Mouse (Mus musculus) stomach, embryonic 14.5 days (tissue): Measurements from ENCODE around the gene Wdfy3. TPM values are rescaled to one million over a fixed set of nuclear protein-coding genes. Genes with fewer than 3 reads are reported as not detected.

Source experiments
- ATAC-seq: fragments of 200-750 bp; cut with Nextera tagmentation; 2 replicates; pipeline ENCODE4 v1.8.0; 2017; ENCODE audit warnings: low read depth, moderate TSS enrichment; ENCODE audit not compliant: insufficient number of reproducible peaks, insufficient read depth, low FRiP score
- H3K27ac ChIP-seq: fragments of 300-500 bp; sonication (generic); 2 replicates; pipeline ENCODE4 v1.5.1; 2014; ENCODE audit warnings: mild to moderate bottlenecking, low read length, moderate library complexity, mixed read lengths
- H3K27me3 ChIP-seq: fragments of 300-500 bp; sonication (generic); 2 replicates; pipeline ENCODE4 v1.6.1; 2014; ENCODE audit warnings: low read length, control low read depth, mixed read lengths; ENCODE audit not compliant: control insufficient read depth, insufficient read depth
- H3K36me3 ChIP-seq: fragments of 300-500 bp; sonication (generic); 2 replicates; pipeline ENCODE4 v1.6.1; 2014; ENCODE audit warnings: mild to moderate bottlenecking, control low read depth, low read length, moderate library complexity, mixed read lengths; ENCODE audit not compliant: control insufficient read depth, insufficient read depth
- H3K4me1 ChIP-seq: fragments of 300-500 bp; sonication (generic); 2 replicates; pipeline ENCODE4 v1.6.1; 2014; ENCODE audit warnings: low read length, control low read depth, mixed read lengths; ENCODE audit not compliant: control insufficient read depth, insufficient read depth
- H3K4me2 ChIP-seq: fragments of 300-500 bp; sonication (generic); replicated peaks from 2 replicates; pipeline ENCODE4 v1.6.1; 2014; ENCODE audit warnings: low read depth, low read length, control low read depth
- H3K4me3 ChIP-seq: fragments of 300-500 bp; sonication (generic); 2 replicates; pipeline ENCODE4 v1.5.1; 2014; ENCODE audit warnings: low read depth, low read length, control low read depth
- H3K9ac ChIP-seq: fragments of 300-500 bp; sonication (generic); replicated peaks from 2 replicates; pipeline ENCODE4 v1.6.1; 2014; ENCODE audit warnings: low read depth, mild to moderate bottlenecking, control low read depth, low read length, moderate library complexity, mixed read lengths
- H3K9me3 ChIP-seq: fragments of 300-500 bp; sonication (generic); 2 replicates; pipeline ENCODE4 v1.6.1; 2016; ENCODE audit warnings: low read depth, low read length, control low read depth; ENCODE audit not compliant: control insufficient read depth
- WGBS: fragments of 180-500 bp; shearing (Covaris S2); extraction: QIAGEN DNeasy Blood & Tissue Kit; methylation state at CpG from one replicate; pipeline ENCODE4 v1.1.7; 2014; 5-methylcytosine and 5-hydroxymethylcytosine counted together
- polyA plus RNA-seq: library from polyadenylated mRNA; unstranded; fragments of >200 nt; fragmentation: Nextera tagmentation; extraction: Ambion mirVana; gene quantifications from 2 replicates; pipeline ENCODE4 v1.2.1, GENCODE M21; 2014

The Wdfy3 gene
- polyA plus RNA-seq, 1 experiment from 2014 or later = 23.5 TPM

- peaks cover 6% of the 10 kb centered on the region for H3K4me1 ChIP-seq
- no peaks in the 10 kb centered on the region for H3K27me3 ChIP-seq
- no peak overlapping the region for H3K27ac ChIP-seq
- no peak overlapping the region for H3K9ac ChIP-seq
- no peak for ATAC-seq
- H3K4me3 ChIP-seq = no peak overlapping the region
- 69% methylated on average over 8 of the region's 8 CpGs for WGBS
- H3K4me2 ChIP-seq = no peak overlapping the region
- H3K9me3 ChIP-seq = no peaks in the 10 kb centered on the region
- no peaks in the 10 kb centered on the region for H3K36me3 ChIP-seq
Observed at GRCm38 (mm10) chr5:101821052-101821451, 248.7 kb downstream of the Wdfy3 start.

- no peaks in the 10 kb centered on the region for H3K9me3 ChIP-seq
- no peak overlapping the region for H3K27ac ChIP-seq
- H3K36me3 ChIP-seq = no peaks in the 10 kb centered on the region
- ATAC-seq = no peak
- no peaks in the 10 kb centered on the region for H3K4me1 ChIP-seq
- H3K9ac ChIP-seq = no peak overlapping the region
- 23% methylated on average over 7 of the region's 7 CpGs for WGBS
- H3K4me3 ChIP-seq = no peak overlapping the region
- no peaks in the 10 kb centered on the region for H3K27me3 ChIP-seq
- no peak overlapping the region for H3K4me2 ChIP-seq
Observed at GRCm38 (mm10) chr5:101819844-101820243, 249.9 kb downstream of the Wdfy3 start.

GRCm38 (mm10) chr5:101819216-101819615, 250.5 kb downstream of the Wdfy3 start:
- H3K9ac ChIP-seq = no peak overlapping the region
- 52% methylated on average over 10 of the region's 10 CpGs for WGBS
- H3K4me3 ChIP-seq = no peak overlapping the region

GRCm38 (mm10) chr5:101816822-101817221, 252.9 kb downstream of the Wdfy3 start:
- no peak for ATAC-seq
- Histone ChIP-seq H3K9ac (no peak overlapping the region), H3K4me2 (no peak overlapping the region), H3K27me3 (no peaks in the 10 kb centered on the region), H3K4me1 (no peaks in the 10 kb centered on the region), H3K4me3 (no peak overlapping the region), H3K9me3 (no peaks in the 10 kb centered on the region), H3K27ac (no peak overlapping the region), H3K36me3 (no peaks in the 10 kb centered on the region)
- 63% methylated on average over 7 of the region's 7 CpGs for WGBS

More at GRCm38 (mm10) chr5:101819216-101819615, 250.5 kb downstream of the Wdfy3 start:
- Histone ChIP-seq H3K27me3 (no peaks in the 10 kb centered on the region), H3K36me3 (no peaks in the 10 kb centered on the region), H3K4me2 (no peak overlapping the region), H3K4me1 (no peaks in the 10 kb centered on the region), H3K27ac (no peak overlapping the region), H3K9me3 (no peaks in the 10 kb centered on the region)
- ATAC-seq = no peak

- ATAC-seq = no peak
- H3K27me3 ChIP-seq = no peaks in the 10 kb centered on the region
- no peak overlapping the region for H3K4me2 ChIP-seq
- WGBS = 92% methylated on average over 6 of the region's 6 CpGs
- H3K27ac ChIP-seq = no peak overlapping the region
- no peak overlapping the region for H3K9ac ChIP-seq
- no peaks in the 10 kb centered on the region for H3K4me1 ChIP-seq
- H3K36me3 ChIP-seq = no peaks in the 10 kb centered on the region
- no peak overlapping the region for H3K4me3 ChIP-seq
- no peaks in the 10 kb centered on the region for H3K9me3 ChIP-seq
Observed at GRCm38 (mm10) chr5:101811296-101812169, 258.2 kb downstream of the Wdfy3 start.

- Histone ChIP-seq H3K4me2 (no peak overlapping the region), H3K9ac (no peak overlapping the region), H3K9me3 (no peaks in the 10 kb centered on the region), H3K27me3 (no peaks in the 10 kb centered on the region), H3K4me3 (no peak overlapping the region), H3K27ac (no peak overlapping the region), H3K36me3 (no peaks in the 10 kb centered on the region), H3K4me1 (no peaks in the 10 kb centered on the region)
- WGBS = 72% methylated on average over 9 of the region's 9 CpGs
- no peak for ATAC-seq
Observed at GRCm38 (mm10) chr5:101802358-101803022, 267.2 kb downstream of the Wdfy3 start.

GRCm38 (mm10) chr5:101801891-101802290, 267.8 kb downstream of the Wdfy3 start:
- Histone ChIP-seq H3K27me3 (no peaks in the 10 kb centered on the region), H3K4me1 (no peaks in the 10 kb centered on the region), H3K4me2 (no peak overlapping the region), H3K9me3 (no peaks in the 10 kb centered on the region), H3K27ac (no peak overlapping the region), H3K4me3 (no peak overlapping the region), H3K9ac (no peak overlapping the region), H3K36me3 (no peaks in the 10 kb centered on the region)
- WGBS = 42% methylated on average over 2 of the region's 2 CpGs
- no peak for ATAC-seq

- Histone ChIP-seq H3K27ac (no peak overlapping the region), H3K27me3 (no peaks in the 10 kb centered on the region), H3K4me1 (0 out of 2 replicates have a peak, but pooled peaks cover 3% of the 10 kb centered on the region), H3K9ac (no peak overlapping the region), H3K36me3 (no peaks in the 10 kb centered on the region), H3K4me2 (no peak overlapping the region), H3K4me3 (no peak overlapping the region), H3K9me3 (no peaks in the 10 kb centered on the region)
- WGBS = 52% methylated on average over 4 of the region's 4 CpGs
- no peak for ATAC-seq
Observed at GRCm38 (mm10) chr5:101792665-101793064, 277.1 kb downstream of the Wdfy3 start.
